Mouse (Mus musculus): ENCODE results near the gene Ppp1r12b.

- TF ChIP-seq CTCF (IDR thresholded peaks at IDR 0.05; ENCODE audit: control insufficient read depth, insufficient read depth, low read length) (no peak), POLR2A (IDR thresholded peaks at IDR 0.05; ENCODE audit: borderline replicate concordance, control insufficient read depth, low read depth, low read length) (no peak)
These were observed 183.7 kb downstream of the Ppp1r12b start for GRCm38 (mm10) chr1:134771999-134772398.

All from bone marrow, adult 2 months (tissue).